Mouse (Mus musculus) liver, embryonic 12.5 days (tissue): ENCODE results near the gene Gse1. TPM values are rescaled to one million over a fixed set of nuclear protein-coding genes. Genes with fewer than 3 reads are reported as not detected.

Experiments
- ATAC-seq: fragments of 200-750 bp; cut with Nextera tagmentation; 2 replicates; pipeline ENCODE4 v1.8.0; 2017; ENCODE audit warnings: moderate number of reproducible peaks, mild to moderate bottlenecking, moderate library complexity
- H3K27ac ChIP-seq: fragments of 300-500 bp; sonication (generic); 2 replicates; pipeline ENCODE4 v1.5.1; 2016; ENCODE audit warnings: mild to moderate bottlenecking
- H3K27me3 ChIP-seq: fragments of 300-500 bp; sonication (generic); replicated peaks from 2 replicates; pipeline ENCODE4 v1.6.1; 2016; ENCODE audit warnings: mild to moderate bottlenecking, moderate library complexity
- H3K36me3 ChIP-seq: fragments of 300-500 bp; sonication (generic); 2 replicates; pipeline ENCODE4 v1.6.1; 2016; ENCODE audit warnings: mild to moderate bottlenecking, moderate library complexity
- H3K4me1 ChIP-seq: fragments of 300-500 bp; sonication (generic); 2 replicates; pipeline ENCODE4 v1.6.1; 2016
- H3K4me2 ChIP-seq: fragments of 300-500 bp; sonication (generic); 2 replicates; pipeline ENCODE4 v1.6.1; 2016; ENCODE audit warnings: mild to moderate bottlenecking, moderate library complexity
- H3K4me3 ChIP-seq: fragments of 300-500 bp; sonication (generic); 2 replicates; pipeline ENCODE4 v1.5.1; 2016; ENCODE audit warnings: mild to moderate bottlenecking, moderate library complexity
- H3K9ac ChIP-seq: fragments of 300-500 bp; sonication (generic); 2 replicates; pipeline ENCODE4 v1.6.1; 2016; ENCODE audit warnings: mild to moderate bottlenecking, moderate library complexity
- H3K9me3 ChIP-seq: fragments of 300-500 bp; sonication (generic); replicated peaks from 2 replicates; pipeline ENCODE4 v1.6.1; 2016; ENCODE audit warnings: mild to moderate bottlenecking, moderate library complexity
- WGBS: fragments of 180-500 bp; shearing (Covaris S2); methylation state at CpG from one replicate; pipeline ENCODE4 v1.1.7; 2016; ENCODE audit not compliant: insufficient replicate concordance; 5-methylcytosine and 5-hydroxymethylcytosine counted together
- polyA plus RNA-seq: library from polyadenylated mRNA; unstranded; fragments of >200 nt; fragmentation: Nextera tagmentation; extraction: Ambion mirVana; gene quantifications from 2 replicates; pipeline ENCODE4 v1.2.1, GENCODE M21; 2016

Gse1 gene
- polyA plus RNA-seq, 1 experiment from 2014 or later, result 15.9 TPM

DNA sequence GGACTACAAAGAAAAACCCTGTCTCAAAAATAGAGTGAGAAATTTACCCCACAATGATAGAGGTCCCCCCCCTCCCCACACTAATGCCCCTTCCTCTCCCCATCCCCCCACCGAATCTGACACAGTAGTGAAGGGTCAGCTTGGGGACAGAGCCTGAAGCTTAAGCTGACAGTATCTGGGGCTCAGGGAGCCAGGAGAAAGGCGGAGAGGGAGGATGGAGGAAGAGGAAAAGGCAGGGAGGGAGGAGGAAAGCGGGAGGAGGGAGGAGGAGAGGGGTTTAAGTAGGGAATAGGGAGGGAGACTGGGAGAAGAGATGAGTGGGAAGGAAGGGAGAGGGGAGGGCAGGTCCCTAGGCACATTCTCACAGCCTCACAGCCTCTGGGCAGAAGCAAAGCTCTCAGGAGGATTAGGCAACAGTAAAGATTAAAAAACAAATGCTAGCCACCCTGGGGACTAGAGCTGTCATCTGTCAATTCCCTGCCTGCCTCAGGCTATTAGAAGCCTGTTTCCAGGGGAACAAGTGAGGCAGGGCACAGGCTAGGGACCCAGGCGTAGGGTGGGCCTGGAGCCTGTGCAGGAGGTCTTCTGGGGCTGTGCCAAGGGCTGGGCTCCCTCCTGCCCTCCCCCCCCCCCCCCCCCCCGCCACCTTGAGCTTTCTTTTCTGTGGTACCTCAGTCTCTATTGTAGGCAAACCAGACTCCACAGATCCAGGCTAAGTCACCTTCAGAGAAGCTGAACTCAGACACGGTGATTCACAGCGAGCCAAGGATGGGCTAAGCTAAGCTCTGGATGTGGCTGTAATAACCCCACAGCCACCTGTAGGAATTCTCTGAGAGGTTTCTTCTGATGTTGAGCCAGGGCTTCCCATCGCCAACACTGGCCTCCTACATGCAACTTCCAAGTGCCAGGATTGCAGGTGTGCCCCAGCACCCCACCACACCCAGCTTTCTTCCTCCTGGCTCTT is 388.7 kb downstream of the Gse1 start:
- no peaks in the 10 kb centered on the region for H3K36me3 ChIP-seq
- H3K27ac ChIP-seq, result no peak overlapping the region
- peaks cover 33% of the 10 kb centered on the region for H3K27me3 ChIP-seq
- ATAC-seq, result no peak
- 39% methylated on average over 7 of the region's 8 CpGs for WGBS
- H3K4me3 ChIP-seq, result no peak overlapping the region
- no peak overlapping the region for H3K4me2 ChIP-seq
- no peak overlapping the region for H3K9ac ChIP-seq
- peaks cover 33% of the 10 kb centered on the region for H3K4me1 ChIP-seq
- H3K9me3 ChIP-seq, result no peaks in the 10 kb centered on the region

DNA sequence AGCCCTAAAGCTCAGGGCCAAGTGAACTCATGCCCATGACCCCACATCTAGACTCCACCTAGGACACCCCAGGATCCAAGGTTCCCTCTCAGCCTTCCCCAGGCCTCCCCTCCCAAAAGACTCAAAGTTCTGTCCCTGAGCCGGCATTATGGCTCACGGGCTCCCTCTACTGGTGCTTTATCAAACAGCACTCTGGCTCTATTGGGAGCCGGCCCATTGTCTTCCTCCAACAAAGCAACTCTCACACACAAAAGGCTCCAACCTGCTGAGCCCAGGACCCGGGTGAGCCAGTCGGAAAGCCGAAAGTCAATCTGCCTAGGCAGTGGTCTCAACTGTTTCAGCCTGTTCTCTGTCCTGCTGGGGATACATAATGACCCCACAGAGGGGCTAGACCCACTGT is 389.9 kb downstream of the Gse1 start:
- no peak; the same call in 1 of the 2 replicates for ATAC-seq
- H3K4me1 ChIP-seq, result peaks cover 40% of the 10 kb centered on the region

DNA sequence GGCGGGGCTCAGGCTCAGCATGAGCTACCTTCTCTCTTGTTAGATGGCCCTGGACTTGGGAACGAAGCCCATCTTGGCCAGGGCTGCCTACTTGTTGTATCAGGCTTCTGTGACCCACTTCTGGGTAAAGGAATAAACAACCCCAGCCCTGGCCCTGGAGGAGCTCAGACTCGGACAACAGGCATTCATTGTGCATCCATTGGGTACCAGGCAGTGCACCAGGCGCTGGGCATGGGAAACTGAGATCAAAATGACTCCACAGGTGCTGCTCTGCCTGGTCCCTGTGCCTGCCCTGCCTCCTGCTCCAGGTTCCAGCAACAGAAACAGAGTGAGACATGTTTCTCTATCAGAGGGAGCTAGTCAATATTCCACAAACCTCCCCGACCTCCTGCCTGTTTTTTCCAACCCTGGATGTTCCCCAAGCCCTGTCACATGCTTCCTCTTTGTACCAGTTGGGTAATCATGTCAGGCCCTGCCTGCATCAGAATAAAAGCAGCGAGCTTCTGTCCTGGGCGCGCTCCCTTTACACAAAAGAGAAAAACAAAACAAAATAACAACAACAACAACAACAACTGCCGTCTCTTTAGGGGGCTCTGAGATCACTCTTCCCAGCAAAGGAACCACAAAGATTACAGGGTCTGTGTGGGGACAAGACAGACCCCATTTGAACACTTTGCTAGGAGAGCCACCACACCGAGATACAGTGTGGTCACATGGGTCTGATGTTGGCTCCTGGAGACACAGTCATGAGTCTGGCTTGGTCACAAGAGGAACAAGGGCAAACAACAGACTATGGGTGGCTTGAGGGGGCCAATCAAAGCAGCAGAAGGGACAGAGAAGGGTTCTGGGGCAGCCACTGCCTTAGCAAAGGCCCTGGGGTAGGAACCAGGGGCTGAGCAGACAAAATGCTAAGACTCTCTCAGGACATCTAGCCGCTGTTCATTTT is 391.3 kb downstream of the Gse1 start:
- Histone ChIP-seq H3K9me3 (no peaks in the 10 kb centered on the region), H3K36me3 (no peaks in the 10 kb centered on the region), H3K9ac (no peak overlapping the region), H3K4me3 (no peak overlapping the region), H3K27ac (0 out of 2 replicates have a peak overlapping the region, but pooled peaks have one; percentile 25), H3K27me3 (peaks cover 14% of the 10 kb centered on the region; the same call in 1 of the 2 replicates), H3K4me1 (peaks cover 54% of the 10 kb centered on the region), H3K4me2 (no peak overlapping the region)
- ATAC-seq, result no peak
- 55% methylated on average over 11 of the region's 11 CpGs for WGBS

More for the DNA sequence above, 389.9 kb downstream of the Gse1 start:
- no peaks in the 10 kb centered on the region for H3K9me3 ChIP-seq
- no peak overlapping the region for H3K9ac ChIP-seq
- no peak overlapping the region for H3K4me2 ChIP-seq
- no peak overlapping the region for H3K27ac ChIP-seq
- H3K27me3 ChIP-seq, result peaks cover 27% of the 10 kb centered on the region
- WGBS, result under 1% methylated on average over 6 of the region's 6 CpGs
- H3K4me3 ChIP-seq, result no peak overlapping the region
- H3K36me3 ChIP-seq, result no peaks in the 10 kb centered on the region

DNA sequence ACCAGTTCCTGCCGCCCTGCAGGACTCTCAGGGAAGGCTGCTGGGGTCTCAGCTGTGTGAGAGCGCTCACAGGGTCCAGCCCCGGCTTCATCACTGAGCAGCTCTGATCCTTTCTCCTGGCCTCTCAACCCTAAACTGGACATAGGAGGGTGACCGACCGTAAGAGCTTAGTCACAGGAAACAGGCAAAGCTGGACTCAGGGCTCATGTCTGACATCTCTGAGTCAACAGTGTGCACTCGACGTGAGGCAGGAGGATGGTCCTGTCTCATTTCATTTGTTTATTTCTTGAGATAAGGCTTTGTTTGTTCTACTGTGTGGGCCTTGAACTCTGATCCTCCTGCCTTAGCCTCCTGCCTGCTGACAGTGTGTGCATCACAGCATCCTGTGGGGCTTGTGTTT is 392.2 kb downstream of the Gse1 start:
- no peak for ATAC-seq
- Histone ChIP-seq H3K9ac (no peak overlapping the region), H3K4me1 (peaks cover 59% of the 10 kb centered on the region), H3K4me3 (no peak overlapping the region), H3K4me2 (no peak overlapping the region), H3K9me3 (no peaks in the 10 kb centered on the region), H3K27ac (0 out of 2 replicates have a peak overlapping the region, but pooled peaks have one; percentile 13), H3K27me3 (peaks cover 14% of the 10 kb centered on the region; the same call in 1 of the 2 replicates), H3K36me3 (no peaks in the 10 kb centered on the region)
- 47% methylated on average over 7 of the region's 7 CpGs for WGBS

DNA sequence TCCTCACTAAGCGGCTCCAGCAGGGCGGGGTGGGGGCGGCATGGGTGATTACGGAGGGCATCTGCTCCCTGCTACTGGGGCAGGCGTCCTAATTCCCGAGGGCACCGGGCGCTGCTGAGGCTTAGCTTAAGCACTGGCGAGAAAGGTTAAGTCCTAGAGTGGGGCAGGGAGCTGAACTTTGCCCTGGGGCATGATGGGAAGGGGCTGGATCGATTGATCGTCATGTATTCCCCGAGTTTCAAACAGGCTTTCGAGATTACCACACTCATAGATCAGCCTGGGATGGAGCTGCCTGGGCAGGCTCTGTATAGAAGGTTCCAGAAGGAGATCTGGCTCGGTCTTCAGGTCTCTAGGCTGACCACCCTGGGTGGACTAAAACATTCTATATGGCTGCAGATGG is 393.9 kb downstream of the Gse1 start:
- no peak for ATAC-seq
- Histone ChIP-seq H3K27ac (no peak overlapping the region), H3K27me3 (peaks cover 4% of the 10 kb centered on the region; the same call in 1 of the 2 replicates), H3K9me3 (no peaks in the 10 kb centered on the region), H3K4me2 (no peak overlapping the region), H3K36me3 (no peaks in the 10 kb centered on the region), H3K4me1 (peaks cover 59% of the 10 kb centered on the region), H3K4me3 (no peak overlapping the region), H3K9ac (no peak overlapping the region)
- 67% methylated on average over 14 of the region's 14 CpGs for WGBS

DNA sequence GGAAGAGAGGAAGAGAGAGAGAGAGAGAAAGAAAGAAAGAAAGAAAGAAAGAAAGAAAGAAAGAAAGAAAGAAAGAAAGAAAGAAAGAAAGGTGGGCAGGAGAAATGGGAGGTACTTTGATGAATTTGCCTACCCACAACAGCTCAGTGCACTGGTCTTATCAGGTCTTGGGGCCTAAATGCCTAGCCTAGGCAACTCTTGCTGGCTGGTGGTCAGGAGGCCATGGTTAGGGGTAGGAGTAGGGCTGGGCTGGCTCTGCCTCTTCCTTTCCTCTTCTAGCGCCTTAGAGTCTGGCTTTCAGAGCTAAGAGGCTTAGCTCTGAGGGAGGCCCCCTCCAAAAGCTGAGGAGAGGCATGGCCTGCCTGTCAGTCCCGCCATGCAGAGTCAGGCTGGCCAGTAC is 395.4 kb downstream of the Gse1 start:
- ATAC-seq, result peak; percentile 64; the same call in 1 of the 2 replicates
- Histone ChIP-seq H3K4me1 (peaks cover 51% of the 10 kb centered on the region), H3K27me3 (peaks cover 6% of the 10 kb centered on the region; the same call in 1 of the 2 replicates), H3K9ac (peak overlapping the region; percentile 36; the same call in 1 of the 2 replicates), H3K4me2 (no peak overlapping the region; the same call in 1 of the 2 replicates), H3K4me3 (no peak overlapping the region), H3K36me3 (no peaks in the 10 kb centered on the region), H3K27ac (peak overlapping the region; percentile 58; the same call in 1 of the 2 replicates), H3K9me3 (no peaks in the 10 kb centered on the region)
- WGBS, result 41% methylated on average over 2 of the region's 2 CpGs

DNA sequence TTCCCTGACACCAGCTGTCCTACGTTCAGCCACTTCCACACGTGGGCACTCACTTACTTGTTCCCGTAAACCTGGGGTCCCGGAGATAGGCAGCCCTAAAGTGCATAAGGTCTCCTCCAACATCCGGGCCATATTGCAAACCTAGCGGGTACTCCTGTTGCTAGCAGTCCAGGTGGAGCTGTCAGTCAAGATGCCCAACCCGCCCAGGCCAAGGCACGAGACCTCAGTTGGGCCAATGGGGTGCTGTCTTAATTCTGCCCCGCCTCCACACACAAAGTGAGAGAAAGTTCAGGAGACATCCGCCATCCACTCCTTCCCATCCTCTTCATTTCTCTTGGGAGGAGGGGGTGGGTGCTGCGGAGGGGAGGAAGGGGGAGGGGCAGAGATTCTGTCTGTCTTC is 398.2 kb downstream of the Gse1 start:
- H3K4me2 ChIP-seq, result no peak overlapping the region
- ATAC-seq, result no peak
- whole genome bisulfite sequencing, result 54% methylated on average over 11 of the region's 11 CpGs
- peaks cover 30% of the 10 kb centered on the region for H3K4me1 ChIP-seq
- no peaks in the 10 kb centered on the region for H3K9me3 ChIP-seq
- H3K27me3 ChIP-seq, result peaks cover 25% of the 10 kb centered on the region
- no peak overlapping the region for H3K9ac ChIP-seq
- no peak overlapping the region for H3K27ac ChIP-seq
- H3K4me3 ChIP-seq, result no peak overlapping the region
- no peaks in the 10 kb centered on the region for H3K36me3 ChIP-seq

DNA sequence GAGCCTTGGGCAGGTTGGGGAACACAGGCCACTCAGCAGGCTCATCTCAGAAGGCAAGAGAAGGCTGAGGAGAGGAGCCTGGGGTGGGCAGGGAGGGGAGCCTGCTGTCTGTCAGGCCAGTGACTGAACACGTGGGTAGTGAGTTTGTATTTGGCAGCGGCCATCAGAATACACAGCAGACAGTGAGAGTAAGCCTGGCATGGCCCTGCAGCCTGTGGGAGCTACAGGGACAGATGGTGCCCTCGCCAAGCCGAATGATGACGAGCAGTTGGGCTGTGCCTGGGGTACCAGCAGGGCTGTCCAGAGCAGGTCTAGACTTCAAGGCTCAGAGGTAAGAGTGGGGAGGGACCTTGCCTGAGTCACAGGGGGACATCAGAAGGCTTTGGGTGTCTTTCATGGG is 399.0 kb downstream of the Gse1 start:
- H3K4me3 ChIP-seq, result no peak overlapping the region
- WGBS, result 84% methylated on average over 5 of the region's 5 CpGs
- no peak overlapping the region for H3K9ac ChIP-seq
- ATAC-seq, result no peak
- H3K4me1 ChIP-seq, result peaks cover 23% of the 10 kb centered on the region
- 0 out of 2 replicates have a peak, but pooled peaks cover under 1% of the 10 kb centered on the region for H3K9me3 ChIP-seq
- peaks cover 34% of the 10 kb centered on the region for H3K27me3 ChIP-seq
- no peak overlapping the region for H3K4me2 ChIP-seq
- no peak overlapping the region for H3K27ac ChIP-seq
- H3K36me3 ChIP-seq, result no peaks in the 10 kb centered on the region

DNA sequence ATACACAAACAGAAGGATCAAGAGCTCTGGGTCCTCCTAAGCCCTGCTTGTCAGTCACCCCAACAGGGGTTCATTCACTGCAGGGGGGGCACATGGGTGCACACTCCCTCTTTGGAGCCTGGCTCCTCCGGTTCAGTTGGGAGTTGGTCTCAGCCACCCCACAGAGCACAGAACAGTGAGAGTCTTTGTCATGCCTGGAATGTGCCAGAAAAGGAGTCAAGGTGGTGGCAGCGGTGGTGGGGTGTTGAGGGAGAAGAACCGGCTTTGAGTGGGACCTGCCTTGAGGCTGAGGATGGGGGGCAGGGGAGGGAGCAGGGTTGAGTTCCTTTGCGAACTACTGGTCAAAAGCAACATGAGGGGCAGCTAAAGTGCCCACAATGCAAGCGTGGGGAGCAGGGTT is 401.8 kb downstream of the Gse1 start:
- Histone ChIP-seq H3K4me2 (no peak overlapping the region), H3K9me3 (0 out of 2 replicates have a peak, but pooled peaks cover 4% of the 10 kb centered on the region), H3K4me1 (peaks cover 16% of the 10 kb centered on the region), H3K27ac (no peak overlapping the region), H3K27me3 (peaks cover 61% of the 10 kb centered on the region), H3K36me3 (no peaks in the 10 kb centered on the region), H3K9ac (no peak overlapping the region), H3K4me3 (no peak overlapping the region)
- no peak for ATAC-seq
- WGBS, result 48% methylated on average over 5 of the region's 5 CpGs

DNA sequence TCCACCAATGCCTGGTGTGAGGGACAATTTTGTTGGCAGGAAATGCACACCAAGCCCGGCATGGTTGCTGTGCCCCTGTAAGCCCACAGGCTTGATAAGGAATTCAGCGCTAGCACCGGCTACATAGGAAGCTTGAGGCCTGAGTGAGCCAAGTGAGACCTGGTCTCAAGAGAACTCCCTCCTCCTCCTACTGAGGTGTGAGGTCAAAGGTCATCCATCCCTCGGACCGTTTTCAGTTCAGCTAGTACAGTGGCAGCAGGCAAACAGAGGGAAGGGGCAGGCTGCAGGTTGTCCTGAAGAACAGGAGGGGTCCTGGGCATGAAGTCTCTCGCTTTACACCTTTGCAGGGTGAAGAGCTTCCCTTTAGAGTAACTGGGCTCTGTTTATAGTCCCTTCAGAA is 402.6 kb downstream of the Gse1 start:
- Histone ChIP-seq H3K9ac (no peak overlapping the region), H3K27me3 (peaks cover 69% of the 10 kb centered on the region), H3K36me3 (no peaks in the 10 kb centered on the region), H3K27ac (no peak overlapping the region), H3K4me2 (no peak overlapping the region), H3K9me3 (0 out of 2 replicates have a peak, but pooled peaks cover 4% of the 10 kb centered on the region), H3K4me3 (no peak overlapping the region), H3K4me1 (peaks cover 16% of the 10 kb centered on the region)
- ATAC-seq, result no peak
- 31% methylated on average over 6 of the region's 6 CpGs for WGBS
